Mouse (Mus musculus) heart, adult 11 months (tissue): ENCODE data around the gene Bag6.
A peak's percentile ranks its signal among the peaks of the same experiment; 100 is the strongest.

ENCODE experiments used
- DNase-seq: peaks from one replicate; pipeline ENCODE4 v3.0.0; 2022

Gene Bag6

DNA sequence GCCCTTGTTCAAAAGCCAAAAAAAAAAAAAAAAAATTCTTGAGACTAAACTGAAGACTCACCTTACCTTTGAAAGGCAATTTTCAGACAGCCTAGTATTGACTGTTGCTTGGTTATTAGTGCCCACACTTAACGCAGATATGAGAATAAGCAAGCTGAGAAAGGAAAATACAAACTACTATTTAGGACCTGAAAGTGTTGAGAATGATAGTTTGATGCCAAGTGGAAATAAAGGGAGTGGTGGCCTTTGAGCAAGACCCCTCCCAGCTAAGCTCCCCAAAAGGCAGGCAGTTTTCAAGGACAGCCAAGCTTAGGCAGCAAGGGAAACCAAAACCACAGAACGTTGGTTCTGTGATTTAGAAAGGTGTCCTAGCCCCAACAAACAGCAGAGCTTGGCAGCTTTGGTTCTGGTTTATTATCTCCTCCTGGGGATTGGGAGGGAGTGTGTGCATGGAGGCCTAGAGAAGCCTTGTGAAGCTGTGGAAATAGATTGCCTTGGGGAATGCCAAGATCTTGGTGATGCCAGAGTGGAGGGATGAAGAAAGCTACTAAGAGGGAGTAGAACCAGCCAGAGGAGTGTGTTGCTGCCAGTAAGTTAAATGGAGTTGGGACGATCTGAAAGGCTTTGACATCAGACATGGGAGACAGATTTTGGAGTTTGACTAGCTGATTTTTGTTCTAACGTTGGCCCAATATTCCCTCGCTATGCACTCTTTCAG is 13.1 kb downstream of the Bag6 start:
- no peak for DNase-seq

DNA sequence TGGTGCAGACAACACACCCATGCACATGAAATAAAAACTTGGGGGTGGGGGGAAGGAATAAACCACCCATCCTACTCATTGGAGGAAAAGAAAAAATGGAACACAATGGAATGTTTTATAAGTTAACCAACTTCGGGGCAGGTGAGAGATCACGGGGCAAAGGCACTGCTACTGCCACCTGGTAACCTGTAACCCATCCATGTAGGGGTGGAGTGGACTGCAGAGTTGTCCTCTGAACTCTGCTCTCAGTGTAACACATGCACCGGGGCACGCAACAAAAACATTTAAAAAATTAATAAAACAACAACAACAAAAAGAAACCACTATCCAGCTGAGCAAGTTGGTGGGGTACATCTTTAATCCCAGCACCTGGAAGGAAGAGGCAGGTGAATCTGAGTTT is 17.1 kb downstream of the Bag6 start:
- DNase-seq: no peak

DNA sequence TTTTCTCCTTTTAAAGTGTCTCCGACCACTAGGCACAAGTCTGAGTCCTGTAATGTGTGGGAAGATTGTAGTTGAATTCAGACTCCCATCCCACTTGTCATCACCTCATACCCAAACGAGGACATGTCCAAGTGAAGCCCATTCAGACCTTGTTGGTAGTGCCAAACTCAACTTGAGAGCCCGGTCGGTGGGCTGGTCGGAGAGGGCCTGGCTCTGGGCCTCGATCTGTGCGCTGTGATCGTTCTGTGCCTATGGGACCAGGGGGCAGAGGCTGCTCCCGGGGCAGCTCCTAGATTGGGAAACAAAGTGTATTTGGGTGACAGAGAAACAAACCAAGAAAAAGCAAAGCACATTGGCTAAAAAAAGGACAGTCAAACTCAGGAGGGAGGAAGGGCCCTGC is 18.1 kb downstream of the Bag6 start:
- DNase-seq: peak; percentile 90

DNA sequence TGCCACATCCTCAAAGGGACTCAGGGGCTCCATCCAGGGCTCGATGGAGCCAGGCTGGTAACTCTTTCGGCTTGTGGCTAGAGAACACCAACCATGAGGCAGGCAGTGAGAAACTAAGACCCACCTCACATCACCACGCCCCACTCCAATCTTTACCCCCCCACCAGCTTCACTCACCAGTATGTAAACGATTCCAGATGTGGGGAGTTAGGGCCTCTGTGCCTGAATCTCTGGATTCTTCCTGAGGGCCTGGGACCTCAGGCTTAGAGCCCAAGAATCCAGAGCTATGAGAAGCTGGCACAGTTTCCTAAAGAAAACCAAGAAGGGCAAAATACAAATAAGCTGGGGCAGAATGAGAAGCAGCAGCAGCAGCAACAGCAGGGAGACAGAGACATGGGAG is 19.0 kb downstream of the Bag6 start:
- DNase-seq: no peak

DNA sequence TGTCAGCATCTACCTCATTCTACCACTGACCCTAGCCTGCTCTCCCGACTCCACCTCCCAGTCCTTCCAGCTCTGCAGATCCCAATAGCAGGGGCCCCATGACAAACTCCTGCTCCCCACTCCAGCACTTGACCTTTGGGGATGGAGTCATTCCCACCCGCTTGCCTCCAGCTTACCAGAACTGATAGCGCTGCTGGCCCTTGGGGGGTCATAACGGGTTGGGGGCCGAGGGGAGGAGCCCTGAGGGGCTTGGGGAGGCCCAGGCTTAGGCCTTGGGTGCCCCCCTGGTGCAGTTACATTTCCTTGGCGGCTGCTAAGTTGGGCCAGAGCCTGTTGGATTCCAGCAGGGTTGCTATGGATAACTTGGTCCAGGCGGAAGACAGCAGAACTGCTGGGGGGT is 19.6 kb downstream of the Bag6 start:
- peak; percentile 92 for DNase-seq

DNA sequence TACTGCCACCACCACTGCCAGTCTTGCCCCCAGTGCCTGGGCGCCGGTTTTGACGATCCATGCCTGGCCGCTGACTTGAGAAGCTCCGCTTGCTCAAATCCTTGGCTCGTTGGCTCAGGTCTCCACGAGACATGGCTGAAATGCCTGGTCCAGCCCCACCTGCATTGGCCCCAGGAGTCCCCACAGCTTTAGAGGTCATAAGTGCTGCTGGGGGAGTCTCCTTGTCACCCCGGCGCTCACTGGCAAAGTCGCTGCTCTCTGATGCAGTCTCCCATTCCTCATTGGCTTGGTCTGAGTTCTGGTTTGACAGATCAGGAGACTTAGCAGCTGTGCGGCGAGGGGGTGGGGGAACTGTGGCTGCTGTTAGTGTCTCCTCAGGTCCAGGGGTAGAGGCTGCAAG is 20.5 kb downstream of the Bag6 start:
- peak; percentile 93 for DNase-seq

DNA sequence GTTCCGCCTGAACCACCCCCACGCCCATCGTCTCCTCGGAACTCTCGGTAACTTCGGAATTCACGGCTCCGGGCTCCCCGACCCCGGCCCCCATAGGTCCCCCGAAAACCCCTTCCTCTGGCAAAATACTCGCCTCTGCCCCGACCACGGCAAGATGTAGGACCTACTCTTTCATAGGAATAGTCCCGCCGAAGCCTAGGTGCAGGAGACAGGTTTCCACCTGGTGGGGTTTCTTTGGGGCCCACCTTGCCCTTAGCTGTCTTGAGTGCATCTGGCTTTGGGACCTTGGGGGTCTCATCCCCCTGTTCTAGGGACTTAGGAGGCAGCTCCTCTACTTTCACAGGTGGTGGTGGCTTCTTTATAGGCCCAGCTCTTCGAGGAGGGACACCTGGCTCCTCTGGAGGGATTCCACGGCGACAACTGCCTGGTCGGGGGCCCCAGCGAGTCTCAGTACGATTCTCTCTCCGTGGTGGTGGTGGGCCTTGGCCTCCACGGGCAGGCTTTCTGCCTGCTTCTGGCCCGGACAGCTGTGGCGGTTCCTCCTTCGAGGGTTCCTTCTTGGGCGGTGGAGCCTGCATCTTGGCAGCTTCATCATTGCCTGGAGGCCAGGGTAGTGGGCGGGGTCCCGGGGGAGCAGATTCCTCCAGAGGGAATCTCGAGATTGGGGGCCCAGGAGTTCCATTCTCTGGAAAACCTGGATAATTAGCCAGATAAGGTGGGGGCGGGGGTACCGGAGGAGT is 21.7 kb downstream of the Bag6 start:
- peak; percentile 93 for DNase-seq

DNA sequence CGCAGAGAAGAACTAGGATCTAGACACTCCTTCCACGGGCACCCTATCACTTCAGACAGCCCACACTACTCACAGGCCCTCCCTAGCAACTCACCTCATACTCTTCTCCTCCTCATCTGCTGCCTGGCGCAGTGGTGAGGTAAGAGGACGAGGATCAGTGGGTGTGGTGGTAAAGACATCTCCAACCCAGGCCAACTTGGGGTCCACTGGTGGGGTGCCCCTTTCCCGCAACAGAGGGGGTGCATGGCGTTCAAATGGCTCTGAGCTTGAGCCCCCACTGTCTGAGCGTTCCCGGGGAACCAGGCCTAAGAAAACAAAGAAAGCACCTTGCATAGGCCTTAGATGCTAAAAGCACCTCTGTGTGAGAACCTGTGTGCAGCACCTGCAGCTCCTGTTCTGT is 22.3 kb downstream of the Bag6 start:
- peak; percentile 91 for DNase-seq

DNA sequence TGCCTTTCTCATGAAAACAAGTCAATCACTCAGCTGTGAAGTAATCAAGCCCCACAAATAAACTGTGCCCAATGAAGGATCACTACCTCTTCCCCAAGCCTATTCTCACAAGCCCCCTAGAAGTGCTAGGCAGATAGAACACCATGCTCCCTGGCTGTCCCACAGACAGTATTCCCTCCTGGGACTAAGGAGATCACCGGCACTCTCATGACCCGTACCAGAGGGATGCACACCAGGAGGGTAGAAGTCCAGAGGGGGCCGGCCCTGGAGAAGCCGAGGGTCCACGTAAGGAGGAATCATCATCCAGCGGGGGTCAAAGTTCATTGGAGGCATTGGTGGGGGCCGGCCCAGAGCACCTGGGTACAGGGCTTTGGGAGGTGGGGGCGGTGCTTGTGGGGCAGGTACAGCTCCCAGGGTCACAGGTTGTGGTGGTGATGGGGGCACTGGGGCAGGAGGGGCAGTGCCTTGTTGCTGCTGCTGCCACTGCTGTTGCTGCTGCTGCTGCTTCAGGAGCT is 22.7 kb downstream of the Bag6 start:
- DNase-seq: peak; percentile 93

DNA sequence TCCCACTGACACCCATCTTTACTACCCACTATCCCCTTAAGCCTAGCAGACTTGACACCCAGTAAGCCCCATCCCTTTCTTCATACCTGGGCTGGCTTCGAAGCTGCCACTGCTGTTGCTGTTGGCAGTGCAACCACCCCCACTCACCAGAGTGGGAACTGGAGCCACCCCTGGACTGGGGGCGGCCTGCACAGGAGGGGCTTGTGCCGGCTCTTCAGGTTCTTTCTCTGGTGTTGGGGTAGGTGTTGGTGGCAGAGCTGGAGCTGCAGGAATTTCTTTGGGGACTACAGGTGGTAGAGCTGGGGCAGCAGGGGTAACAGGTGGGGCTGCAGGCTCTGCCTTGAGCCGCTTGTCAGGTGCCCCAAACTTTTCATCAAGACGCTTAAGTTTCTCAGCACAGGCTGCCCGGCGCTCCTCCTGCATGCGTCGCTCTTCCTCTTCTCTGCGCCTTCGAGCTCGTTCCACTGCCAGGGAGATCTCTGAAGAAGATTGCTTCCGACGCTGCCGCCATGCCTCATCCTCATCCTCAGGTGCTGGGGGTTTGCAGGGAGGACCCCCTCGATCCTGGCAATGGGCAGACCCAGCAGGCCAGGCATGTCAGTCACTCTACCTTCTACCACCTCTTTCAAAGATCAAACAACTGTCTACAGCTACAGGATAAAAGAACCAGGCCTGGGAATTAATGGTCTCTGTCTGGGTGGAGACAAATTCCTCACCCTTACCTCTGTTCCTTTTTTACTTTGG is 24.0 kb downstream of the Bag6 start:
- peak; percentile 90 for DNase-seq

DNA sequence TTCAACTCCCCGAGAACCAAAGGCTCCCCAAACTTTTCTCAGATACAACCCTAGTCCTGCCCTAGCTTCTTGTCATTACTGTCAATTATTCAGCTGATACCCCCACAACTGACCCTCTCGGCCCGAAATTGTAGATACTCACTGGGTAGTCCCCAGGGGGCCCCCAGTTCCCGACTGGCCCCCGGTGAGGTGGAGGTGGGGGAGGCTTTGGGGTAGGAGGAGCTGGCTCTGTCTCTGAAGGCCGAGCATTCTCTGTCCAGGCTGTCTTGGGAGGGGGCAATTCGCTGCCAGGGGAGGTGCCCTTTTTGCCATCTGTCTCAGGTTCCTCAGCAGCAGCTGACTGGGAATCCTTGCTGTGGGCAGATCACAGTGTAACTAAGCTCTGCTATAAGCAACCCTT is 24.7 kb downstream of the Bag6 start:
- peak; percentile 91 for DNase-seq

DNA sequence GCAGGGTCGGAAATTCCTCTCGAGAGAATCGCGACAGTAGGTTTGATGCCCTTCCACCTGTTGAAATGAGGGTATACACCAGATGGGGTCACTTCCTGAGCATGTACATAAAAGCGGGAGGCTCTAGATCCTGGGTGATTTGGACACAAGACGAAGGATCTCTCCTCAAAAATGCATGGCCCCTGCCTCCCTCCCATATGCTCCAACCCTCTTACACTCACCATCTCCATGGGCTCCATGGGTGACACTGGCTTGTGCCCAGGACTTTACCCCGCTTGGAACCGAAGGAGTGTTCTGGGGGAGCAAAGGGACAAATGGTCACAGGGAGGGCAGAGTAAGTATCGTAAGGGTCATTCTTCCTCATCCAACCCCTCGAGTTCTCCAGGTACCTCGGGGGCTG is 26.4 kb downstream of the Bag6 start:
- DNase-seq: peak; percentile 92

DNA sequence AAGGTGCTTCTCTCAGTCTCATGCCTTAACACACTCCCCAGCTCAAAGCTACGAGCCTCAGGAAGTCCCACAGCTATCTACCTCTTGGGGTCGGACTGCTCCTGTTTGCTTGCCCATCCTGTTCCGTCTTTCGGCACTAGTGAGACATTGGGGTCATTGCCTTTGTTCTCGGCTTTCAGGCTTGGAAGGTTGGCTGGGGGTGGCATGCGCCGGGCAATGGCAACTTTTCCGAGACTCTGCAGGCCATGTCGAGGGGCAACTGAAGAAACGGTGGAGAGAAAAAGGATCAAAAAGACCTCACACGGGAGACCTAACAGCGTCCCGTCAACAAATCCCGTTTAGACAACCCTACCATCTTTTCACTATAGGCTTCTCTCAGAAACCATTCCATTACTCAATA is 27.1 kb downstream of the Bag6 start:
- DNase-seq: peak; percentile 90

DNA sequence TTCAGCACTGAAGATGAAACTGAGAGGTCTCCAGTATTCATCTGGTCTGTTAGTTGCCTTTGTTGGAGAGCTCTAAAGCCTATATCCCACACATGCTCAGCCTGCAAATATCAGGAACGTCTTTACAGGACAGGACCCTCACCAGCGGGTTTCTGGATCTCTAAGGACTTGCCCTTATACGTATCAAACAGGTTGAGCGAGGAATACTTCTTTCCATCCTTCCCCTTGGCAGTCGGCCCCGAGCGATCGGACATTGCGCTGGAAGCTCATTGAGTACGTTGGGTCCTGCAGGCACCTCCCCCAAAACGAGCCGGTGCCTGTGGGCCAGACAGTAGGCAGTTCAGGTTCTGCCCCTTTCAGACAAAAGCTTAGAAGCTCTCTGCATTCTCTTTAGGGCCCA is 27.8 kb downstream of the Bag6 start:
- DNase-seq: peak; percentile 95

DNA sequence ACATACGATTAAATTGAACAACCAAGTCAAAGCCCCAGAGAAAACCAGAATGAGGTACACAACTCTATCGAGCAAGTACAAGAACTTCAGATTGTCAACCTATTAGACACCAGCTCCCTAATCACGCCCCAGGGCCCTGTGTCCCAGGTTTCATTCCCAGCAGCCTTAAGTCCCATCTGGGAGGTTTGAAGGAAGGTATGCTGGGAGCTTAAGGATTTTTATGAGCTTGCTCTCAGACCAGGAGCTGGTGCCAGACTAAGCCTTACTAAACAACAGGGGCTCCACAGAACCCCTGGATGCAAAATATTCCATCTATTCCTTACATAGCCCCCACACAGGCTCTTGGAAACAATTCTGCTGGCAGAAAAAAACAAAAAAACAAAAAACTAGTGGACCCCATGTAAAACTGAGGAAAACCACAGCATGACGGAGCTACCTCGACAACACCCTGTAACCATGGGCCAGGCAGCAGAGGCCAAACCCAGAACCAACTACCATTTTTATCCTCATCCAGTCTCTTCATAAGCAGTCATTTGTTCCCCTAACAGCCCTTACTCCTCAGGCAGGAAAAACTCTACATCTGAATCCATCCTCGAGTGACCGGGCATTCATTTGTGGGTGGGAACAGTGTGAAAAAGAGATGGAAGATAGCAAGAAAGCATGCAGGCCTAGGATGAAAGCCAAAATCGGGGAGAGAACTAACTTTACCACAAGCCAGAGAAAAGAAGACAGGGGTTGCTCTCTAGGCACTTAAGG is 28.5 kb downstream of the Bag6 start:
- peak; percentile 94 for DNase-seq

DNA sequence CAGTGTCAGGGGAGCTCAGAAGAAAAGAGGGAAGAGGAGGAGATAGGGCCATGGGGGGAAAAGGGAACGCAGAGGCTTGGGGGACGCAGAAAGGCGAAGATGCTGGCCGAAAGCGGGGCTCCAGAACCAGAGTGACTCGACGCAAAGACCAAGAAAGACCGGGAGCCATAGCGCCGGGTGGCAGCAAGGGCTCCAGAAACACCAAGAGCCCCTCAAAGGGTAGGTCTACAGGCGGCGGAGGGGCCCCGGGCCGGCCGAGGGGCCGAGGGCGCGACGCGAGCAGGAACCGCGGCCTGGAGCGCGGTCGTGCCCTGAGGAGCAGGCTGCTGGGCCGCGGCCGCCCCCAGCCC is 29.2 kb downstream of the Bag6 start:
- DNase-seq: no peak

DNA sequence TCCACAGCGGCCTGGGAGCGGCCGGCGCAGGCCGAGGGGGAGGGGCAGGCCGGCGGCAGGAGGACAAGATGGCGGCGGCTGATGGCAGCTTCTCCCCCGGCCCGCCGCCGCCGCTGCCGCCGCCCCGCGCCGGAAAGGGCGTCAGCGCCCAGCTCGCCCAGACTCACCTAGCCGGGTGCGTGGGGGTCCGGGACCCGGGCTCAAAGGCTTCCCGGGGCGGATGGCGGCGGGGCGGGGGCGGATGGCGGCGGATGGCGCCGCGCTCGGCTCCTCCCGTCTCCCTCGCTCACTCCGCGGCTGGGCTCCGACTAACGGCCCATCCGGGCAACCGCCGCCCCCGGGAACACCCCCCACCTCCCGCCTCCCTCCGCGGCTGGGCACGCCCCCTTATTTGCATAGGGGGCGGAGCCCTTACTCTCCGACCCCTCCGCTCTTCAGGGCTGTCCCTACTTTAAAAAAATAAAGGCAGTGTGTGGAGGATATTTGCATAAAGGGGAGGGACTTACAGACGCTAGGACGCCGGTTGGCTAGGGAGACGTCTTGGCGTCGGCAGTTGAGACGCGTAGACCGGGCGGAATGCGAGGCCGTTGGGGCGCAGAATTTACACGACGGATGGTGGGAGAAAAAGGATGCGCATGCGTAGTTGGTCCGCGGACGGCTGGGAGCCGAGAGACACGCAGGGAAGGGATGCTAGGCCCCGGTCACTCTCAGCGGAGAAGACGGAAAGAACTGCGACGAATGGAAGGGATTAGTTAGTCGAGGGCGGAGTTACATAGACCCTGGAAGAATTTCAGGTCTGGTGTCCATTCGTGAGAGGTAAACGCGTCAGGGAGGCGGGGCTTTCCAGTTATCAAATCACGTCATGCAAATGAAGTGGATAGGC is 29.8 kb downstream of the Bag6 start, which contains the start of gene Prrc2a:
Gene Prrc2a, minus strand, starts transcription at position 330 of the 883 bp plus-strand sequence.
- peak; percentile 100 for DNase-seq

DNA sequence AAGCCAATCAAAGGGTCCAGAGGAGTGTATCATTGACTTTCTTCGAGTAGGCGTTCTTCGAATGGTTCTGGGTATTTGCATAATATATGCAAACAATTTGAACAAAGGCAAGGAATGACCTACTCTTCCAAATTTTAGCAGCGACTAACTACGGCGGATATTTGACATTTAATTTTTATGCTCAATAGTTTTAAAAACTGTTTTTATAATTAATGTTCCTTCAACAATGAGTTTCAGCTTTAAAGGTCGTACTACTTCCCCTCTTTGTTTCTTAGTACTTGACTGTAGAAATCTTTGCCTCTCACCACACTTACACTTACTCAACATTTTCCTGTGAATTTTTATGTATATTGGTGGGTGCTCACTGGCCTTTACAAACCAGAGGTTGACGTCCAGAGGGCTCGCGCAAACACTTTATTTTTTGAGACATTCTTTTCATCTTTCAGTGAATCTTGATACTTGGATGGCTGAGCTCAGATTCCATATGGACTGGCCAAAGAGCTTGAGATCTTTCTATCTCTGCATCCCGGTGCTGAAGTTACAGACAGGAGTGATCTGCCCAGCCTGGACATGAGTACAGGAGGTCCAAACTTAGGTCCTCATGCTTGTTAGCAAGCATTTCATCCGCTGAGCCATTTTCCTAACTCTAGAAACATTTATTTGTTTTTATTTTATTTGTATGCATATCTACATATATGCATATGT is 30.6 kb downstream of the Bag6 start:
- DNase-seq: no peak

DNA sequence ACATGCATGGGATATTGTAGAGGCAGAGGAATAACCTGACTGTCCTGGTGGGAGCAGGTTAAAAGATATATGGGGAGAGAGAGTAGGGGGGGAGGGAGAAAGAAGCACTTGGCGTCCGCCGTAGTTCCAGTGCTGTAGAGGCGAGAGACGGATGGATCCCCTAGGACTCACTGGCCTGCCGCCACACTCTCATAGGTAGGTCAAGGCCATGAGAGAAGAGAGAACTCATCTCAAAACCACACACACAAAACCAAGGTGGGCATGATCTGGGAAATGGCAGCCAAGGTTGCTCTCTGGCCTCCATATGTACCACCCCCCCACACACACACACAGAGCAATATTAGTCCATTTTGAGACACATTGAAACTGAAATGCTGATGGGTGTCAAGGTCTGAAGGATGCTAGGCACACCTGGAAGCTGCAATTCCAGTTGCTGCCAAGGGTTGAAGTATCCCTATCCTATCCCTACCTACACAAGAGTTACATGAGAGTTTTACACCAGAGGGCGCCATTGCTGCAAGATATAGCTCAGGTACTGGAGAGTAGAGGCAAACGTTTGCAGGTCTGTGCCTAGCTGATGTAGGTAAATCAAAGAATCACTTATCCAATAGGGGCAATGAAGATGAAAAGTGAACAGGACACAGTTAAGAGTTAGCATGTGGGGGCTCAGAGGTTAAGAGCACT is 31.5 kb downstream of the Bag6 start:
- peak; percentile 96 for DNase-seq

DNA sequence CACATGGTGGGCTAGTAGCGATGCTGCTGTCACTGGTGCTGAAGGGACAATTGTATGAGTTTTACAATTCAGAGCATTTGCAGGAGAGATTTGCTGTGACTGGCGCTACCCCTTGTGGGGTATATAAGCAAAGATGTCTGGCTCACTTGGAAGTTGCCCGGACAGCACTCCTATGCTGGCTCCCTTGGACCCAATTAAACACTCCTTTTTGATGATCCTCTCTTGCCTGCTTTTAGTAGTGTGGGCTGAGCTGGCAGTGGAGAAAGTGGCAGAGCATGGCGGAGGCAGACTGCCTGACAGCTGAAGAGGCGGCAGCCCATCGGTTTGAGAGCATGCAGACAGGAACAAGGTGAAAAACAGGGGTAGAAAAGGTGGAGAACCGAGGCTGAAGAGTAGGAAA is 32.8 kb downstream of the Bag6 start:
- DNase-seq: peak; percentile 89
